Mouse (Mus musculus): Measurements from ENCODE around the gene Ccdc38.

DNA sequence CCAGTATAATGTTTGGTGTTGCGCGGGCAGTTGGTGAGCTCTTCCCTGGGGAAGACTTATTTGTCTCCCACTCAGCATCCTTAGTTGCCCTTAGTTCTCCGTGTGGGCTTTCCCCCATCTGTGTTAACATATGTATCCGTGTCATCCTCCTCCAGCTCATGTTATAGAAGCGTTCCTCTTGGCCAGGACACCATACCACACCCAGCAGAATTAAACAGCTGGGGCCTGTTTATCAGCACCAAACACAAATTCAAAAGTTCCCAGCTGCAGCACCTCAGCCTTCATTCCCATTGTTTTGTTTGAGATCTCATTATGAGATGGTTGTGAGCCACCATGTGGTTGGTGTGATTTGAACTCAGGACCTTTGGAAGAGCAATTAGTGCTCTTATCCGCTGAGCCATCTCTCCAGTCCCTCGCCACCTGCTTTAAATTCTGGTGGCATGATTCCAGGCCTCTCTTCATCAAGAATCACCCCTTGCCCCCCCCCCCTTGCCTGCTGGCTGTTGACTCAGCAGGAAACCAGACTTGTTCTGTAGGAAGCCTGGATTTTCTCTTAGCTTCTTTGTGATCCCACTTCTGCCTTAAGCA lies 32.0 kb upstream of the Ccdc38 start:
- TF ChIP-seq POLR2A (IDR thresholded peaks at IDR 0.05; ENCODE audit: low read depth, low read length) (no peak), CTCF (IDR thresholded peaks at IDR 0.05; ENCODE audit: extremely low read depth, insufficient read depth, insufficient read length, insufficient replicate concordance) (no peak)
